Mouse (Mus musculus): ENCODE measurements around the gene Snx18. TPM values are rescaled to one million over a fixed set of nuclear protein-coding genes. Genes with fewer than 3 reads are reported as not detected.

Snx18 gene
- total RNA-seq, 1 experiment, result 47.5 TPM

GRCm38 (mm10) chr13:113595219-113595618 lies 23.1 kb downstream of the Snx18 start:
- Histone ChIP-seq H3K4me3 (ENCODE audit: insufficient read depth in 1 of 2, low read depth in 1 of 2, low read length in 2 of 2, poor library complexity in 1 of 2, severe bottlenecking in 1 of 2) (no peak overlapping the region), H3K4me1 (ENCODE audit: control insufficient read depth in 2 of 2, insufficient read depth in 2 of 2, low read length in 2 of 2, poor library complexity in 1 of 2) (peaks cover 0 to 3% of the 10 kb centered on the region in 2 experiments; a peak in 2 of 4 replicates), H3K36me3 (ENCODE audit: control insufficient read depth, insufficient read depth, low read length, poor library complexity, severe bottlenecking) (peaks cover 15% of the 10 kb centered on the region), H3K27ac (ENCODE audit: insufficient read depth, low read depth, low read length, poor library complexity, severe bottlenecking) (no peak overlapping the region), H3K9ac (ENCODE audit: insufficient read depth, low read depth, low read length, poor library complexity, severe bottlenecking) (no peak overlapping the region), H3K9me3 (ENCODE audit: control insufficient read depth, insufficient read depth, low read depth, low read length) (no peaks in the 10 kb centered on the region)
- DNase-seq (ENCODE audit: low read depth, low spot score), result no peak
- TF ChIP-seq HCFC1 (IDR thresholded peaks at IDR 0.05; ENCODE audit: borderline replicate concordance, insufficient read depth, low read length), result no peak
- no peak for TF ChIP-seq ZC3H11A (IDR thresholded peaks at IDR 0.05; ENCODE audit: borderline replicate concordance, low read depth, low read length)
- TF ChIP-seq CHD2 (IDR thresholded peaks at IDR 0.05; ENCODE audit: low read depth, low read length), result no peak
- TF ChIP-seq ZNF384 (IDR thresholded peaks at IDR 0.05; ENCODE audit: low read depth, low read length), result no peak
- no peak for TF ChIP-seq MAFK (IDR thresholded peaks at IDR 0.05; ENCODE audit: insufficient read depth, low read depth, low read length)
- in situ Hi-C loops (cut with MboI; ENCODE audit: low sequenced_read_pairs in 2 of 2, unreplicated experiment in 2 of 2), result no loop called here

GRCm38 (mm10) chr13:113594361-113594760 lies 24.0 kb downstream of the Snx18 start:
- no peak for DNase-seq (ENCODE audit: low read depth, low spot score)
- in situ Hi-C loops (cut with MboI; ENCODE audit: low sequenced_read_pairs in 2 of 2, unreplicated experiment in 2 of 2), result no loop called here
- H3K4me1 ChIP-seq (ENCODE audit: control insufficient read depth in 2 of 2, insufficient read depth in 2 of 2, low read length in 2 of 2, poor library complexity in 1 of 2), result peaks cover 0 to 3% of the 10 kb centered on the region in 2 experiments; a peak in 2 of 4 replicates
- H3K4me3 ChIP-seq (ENCODE audit: insufficient read depth in 1 of 2, low read depth in 1 of 2, low read length in 2 of 2, poor library complexity in 1 of 2, severe bottlenecking in 1 of 2), result no peak overlapping the region
- no peak overlapping the region for H3K9ac ChIP-seq (ENCODE audit: insufficient read depth, low read depth, low read length, poor library complexity, severe bottlenecking)
- peaks cover 15% of the 10 kb centered on the region for H3K36me3 ChIP-seq (ENCODE audit: control insufficient read depth, insufficient read depth, low read length, poor library complexity, severe bottlenecking)
- H3K27ac ChIP-seq (ENCODE audit: insufficient read depth, low read depth, low read length, poor library complexity, severe bottlenecking), result no peak overlapping the region
- TF ChIP-seq HCFC1 (IDR thresholded peaks at IDR 0.05; ENCODE audit: borderline replicate concordance, insufficient read depth, low read length) (no peak), ZC3H11A (IDR thresholded peaks at IDR 0.05; ENCODE audit: borderline replicate concordance, low read depth, low read length) (no peak), MAFK (IDR thresholded peaks at IDR 0.05; ENCODE audit: insufficient read depth, low read depth, low read length) (no peak), ZNF384 (IDR thresholded peaks at IDR 0.05; ENCODE audit: low read depth, low read length) (no peak), CHD2 (IDR thresholded peaks at IDR 0.05; ENCODE audit: low read depth, low read length) (no peak)
- no peaks in the 10 kb centered on the region for H3K9me3 ChIP-seq (ENCODE audit: control insufficient read depth, insufficient read depth, low read depth, low read length)

GRCm38 (mm10) chr13:113593711-113594110 lies 24.7 kb downstream of the Snx18 start:
- in situ Hi-C loops (cut with MboI; ENCODE audit: low sequenced_read_pairs in 2 of 2, unreplicated experiment in 2 of 2), result no loop called here
- Histone ChIP-seq H3K9ac (ENCODE audit: insufficient read depth, low read depth, low read length, poor library complexity, severe bottlenecking) (peak overlapping the region; percentile 43; the same call in 1 of the 2 replicates), H3K4me3 (ENCODE audit: insufficient read depth in 1 of 2, low read depth in 1 of 2, low read length in 2 of 2, poor library complexity in 1 of 2, severe bottlenecking in 1 of 2) (no peak overlapping the region), H3K27ac (ENCODE audit: insufficient read depth, low read depth, low read length, poor library complexity, severe bottlenecking) (no peak overlapping the region), H3K36me3 (ENCODE audit: control insufficient read depth, insufficient read depth, low read length, poor library complexity, severe bottlenecking) (peaks cover 15% of the 10 kb centered on the region), H3K9me3 (ENCODE audit: control insufficient read depth, insufficient read depth, low read depth, low read length) (no peaks in the 10 kb centered on the region), H3K4me1 (ENCODE audit: control insufficient read depth in 2 of 2, insufficient read depth in 2 of 2, low read length in 2 of 2, poor library complexity in 1 of 2) (peaks cover 0 to 3% of the 10 kb centered on the region in 2 experiments; a peak in 2 of 4 replicates)
- DNase-seq (ENCODE audit: low read depth, low spot score), result no peak
- no peak for TF ChIP-seq ZNF384 (IDR thresholded peaks at IDR 0.05; ENCODE audit: low read depth, low read length)
- no peak for TF ChIP-seq MAFK (IDR thresholded peaks at IDR 0.05; ENCODE audit: insufficient read depth, low read depth, low read length)
- TF ChIP-seq ZC3H11A (IDR thresholded peaks at IDR 0.05; ENCODE audit: borderline replicate concordance, low read depth, low read length), result no peak
- TF ChIP-seq CHD2 (IDR thresholded peaks at IDR 0.05; ENCODE audit: low read depth, low read length), result no peak
- no peak for TF ChIP-seq HCFC1 (IDR thresholded peaks at IDR 0.05; ENCODE audit: borderline replicate concordance, insufficient read depth, low read length)

GRCm38 (mm10) chr13:113592703-113593200 lies 25.6 kb downstream of the Snx18 start:
- in situ Hi-C loops (cut with MboI; ENCODE audit: low sequenced_read_pairs in 2 of 2, unreplicated experiment in 2 of 2), result no loop called here

More at GRCm38 (mm10) chr13:113592703-113593200, 25.6 kb downstream of the Snx18 start:
- DNase-seq (ENCODE audit: low read depth, low spot score), result no peak
- Histone ChIP-seq H3K4me3 (ENCODE audit: insufficient read depth in 1 of 2, low read depth in 1 of 2, low read length in 2 of 2, poor library complexity in 1 of 2, severe bottlenecking in 1 of 2) (no peak overlapping the region), H3K27ac (ENCODE audit: insufficient read depth, low read depth, low read length, poor library complexity, severe bottlenecking) (no peak overlapping the region), H3K36me3 (ENCODE audit: control insufficient read depth, insufficient read depth, low read length, poor library complexity, severe bottlenecking) (peaks cover 15% of the 10 kb centered on the region), H3K4me1 (ENCODE audit: control insufficient read depth in 2 of 2, insufficient read depth in 2 of 2, low read length in 2 of 2, poor library complexity in 1 of 2) (peaks cover 0 to 2% of the 10 kb centered on the region in 2 experiments; a peak in 2 of 4 replicates), H3K9me3 (ENCODE audit: control insufficient read depth, insufficient read depth, low read depth, low read length) (no peaks in the 10 kb centered on the region), H3K9ac (ENCODE audit: insufficient read depth, low read depth, low read length, poor library complexity, severe bottlenecking) (no peak overlapping the region)
- TF ChIP-seq MAFK (IDR thresholded peaks at IDR 0.05; ENCODE audit: insufficient read depth, low read depth, low read length) (no peak), HCFC1 (IDR thresholded peaks at IDR 0.05; ENCODE audit: borderline replicate concordance, insufficient read depth, low read length) (no peak), ZNF384 (IDR thresholded peaks at IDR 0.05; ENCODE audit: low read depth, low read length) (no peak), CHD2 (IDR thresholded peaks at IDR 0.05; ENCODE audit: low read depth, low read length) (no peak), ZC3H11A (IDR thresholded peaks at IDR 0.05; ENCODE audit: borderline replicate concordance, low read depth, low read length) (no peak)

Measured in ES-E14 (cell line).